ENCODE assay signal across 26 mouse cellular contexts in the genomic region with DNA sequence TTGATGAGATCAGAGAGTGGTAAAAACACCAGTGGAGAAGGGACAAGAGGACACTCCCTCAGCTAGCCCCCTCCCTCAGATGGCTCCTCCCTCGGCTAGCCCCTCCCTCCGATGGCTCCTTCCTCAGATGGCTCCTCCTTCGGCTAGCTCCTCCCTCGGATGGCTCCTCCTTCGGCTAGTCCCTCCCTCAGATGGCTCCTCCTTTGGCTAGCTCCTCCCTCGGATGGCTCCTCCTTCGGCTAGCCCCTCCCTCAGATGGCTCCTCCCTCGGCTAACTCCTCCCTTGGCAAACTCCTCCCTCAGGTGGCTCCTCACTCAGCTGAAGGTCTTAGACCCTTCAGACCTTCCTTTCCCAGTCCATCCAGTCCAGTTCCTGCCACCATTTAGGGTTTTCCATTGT. TPM values are rescaled to one million over a fixed set of nuclear protein-coding genes. Genes with fewer than 3 reads are reported as not detected.
"Had no signal": no experiment of that assay in that cellular context is flagged by ENCODE, and none has a peak within 500 bp of the region (broad histone marks: within the 10 kb centered on the region; RNA-seq: fewer than 3 reads in every experiment).

No protein-coding gene starts in this region.

- H3K27ac ChIP-seq: layer of hippocampus, adult 2 months; limb, embryonic 12.5 days; limb, embryonic 15.5 days; liver, embryonic 12.5 days; liver, embryonic 15.5 days; macrophage; midbrain, embryonic 10.5 days; midbrain, embryonic 13.5 days; neural tube, embryonic 13.5 days; stomach, embryonic 15.5 days had no signal

- H3K27me3 ChIP-seq: stomach, embryonic 15.5 days had no signal

- H3K36me3 ChIP-seq: limb, embryonic 12.5 days; limb, embryonic 15.5 days; liver, embryonic 12.5 days; liver, embryonic 15.5 days; midbrain, embryonic 10.5 days; midbrain, embryonic 13.5 days; neural tube, embryonic 13.5 days; stomach, embryonic 15.5 days had no signal

- H3K9ac ChIP-seq: limb, embryonic 12.5 days; limb, embryonic 15.5 days; liver, embryonic 12.5 days; liver, embryonic 15.5 days; midbrain, embryonic 13.5 days; neural tube, embryonic 13.5 days; stomach, embryonic 15.5 days had no signal

- ATAC-seq: liver, embryonic 12.5 days; midbrain, embryonic 13.5 days; midbrain, embryonic 16.5 days had no signal

- H3K4me2 ChIP-seq: limb, embryonic 12.5 days; limb, embryonic 15.5 days; liver, embryonic 12.5 days; liver, embryonic 15.5 days; midbrain, embryonic 13.5 days; neural tube, embryonic 13.5 days; stomach, embryonic 15.5 days had no signal

- H3K4me3 ChIP-seq: layer of hippocampus, adult 2 months; limb, embryonic 12.5 days; limb, embryonic 15.5 days; liver, embryonic 12.5 days; liver, embryonic 15.5 days; midbrain, embryonic 10.5 days; midbrain, embryonic 13.5 days; myocyte; neural tube, embryonic 13.5 days; stomach, embryonic 15.5 days had no signal

- DNase-seq: kidney, adult 18-20 months; kidney, adult 9 months; kidney, postnatal 14 days; kidney, postnatal 4 days; layer of hippocampus, adult 9-11 months; left cerebral cortex, postnatal 4 days; lung, adult 2 months; retina, postnatal 1 day; right cerebral cortex, postnatal 25 days; spleen, adult 18-20 months; thymus, postnatal 25 days had no signal

- H3K4me1 ChIP-seq: liver, embryonic 15.5 days had no signal

- H3K9me3 ChIP-seq: limb, embryonic 15.5 days; liver, embryonic 12.5 days; liver, embryonic 15.5 days; midbrain, embryonic 10.5 days; midbrain, embryonic 13.5 days; neural tube, embryonic 13.5 days; stomach, embryonic 15.5 days had no signal

RNA-seq across cellular contexts. Expression of a gene that starts 51.5 kb away (rescaled TPM):
- total RNA-seq: megakaryocyte, adult 5-6 weeks; monocyte, adult 5-6 weeks; neutrophil, adult 5-6 weeks had no signal
- polyA plus RNA-seq: macrophage, myocyte had no signal
